In genomic region chr10:28898351-28898750, GRCm38 (mm10) we compare ENCODE assay signal across 14 mouse cellular contexts.
DNase-seq lines count a peak whose midpoint lies in the region; ATAC-seq and TF ChIP-seq lines count a peak whose summit lies in the region.
"Had no signal": no experiment of that assay in that cellular context is flagged by ENCODE, and none has a peak within 500 bp of the region (broad histone marks: within the 10 kb centered on the region; RNA-seq: fewer than 3 reads in every experiment).

No protein-coding gene starts in this region.

- WGBS in limb, embryonic 14.5 days = 59% methylated on average over 1 of the region's 1 CpGs
- WGBS in limb, embryonic 10.5 days = 76% methylated on average over 1 of the region's 1 CpGs

- no peaks in the 10 kb centered on the region for H3K4me1 ChIP-seq in limb, embryonic 14.5 days (ENCODE audit: control insufficient read depth, insufficient read depth, low read length)
- H3K4me1 ChIP-seq in limb, embryonic 10.5 days = no peaks in the 10 kb centered on the region

- no peak overlapping the region for H3K4me2 ChIP-seq in limb, embryonic 14.5 days (replicated peaks; ENCODE audit: low read depth, low read length, severe bottlenecking)

- H3K27ac ChIP-seq in limb, embryonic 14.5 days (replicated peaks; ENCODE audit: low read depth, low read length) = no peak overlapping the region
- no peak overlapping the region for H3K27ac ChIP-seq in limb, embryonic 10.5 days
- H3K27ac ChIP-seq: liver, embryonic 14.5 days had no signal

- no peaks in the 10 kb centered on the region for H3K36me3 ChIP-seq in limb, embryonic 14.5 days (ENCODE audit: control insufficient read depth, insufficient read depth, low read length)
- H3K36me3 ChIP-seq in limb, embryonic 10.5 days = no peaks in the 10 kb centered on the region

- in situ Hi-C loops in Patski (cut with MboI; ENCODE audit: low pct_unique_long_range_greater_than_20kb) = no loop called here

- TF ChIP-seq CTCF in Patski (IDR thresholded peaks at IDR 0.05) = peak; percentile 27

- H3K9me3 ChIP-seq in limb, embryonic 14.5 days (ENCODE audit: control insufficient read depth, low read length) = no peaks in the 10 kb centered on the region
- H3K9me3 ChIP-seq in limb, embryonic 10.5 days (replicated peaks) = no peaks in the 10 kb centered on the region

- H3K27me3 ChIP-seq in limb, embryonic 14.5 days (ENCODE audit: control insufficient read depth, insufficient read depth, low read length) = no peaks in the 10 kb centered on the region
- no peaks in the 10 kb centered on the region for H3K27me3 ChIP-seq in limb, embryonic 10.5 days (ENCODE audit: low read depth, poor library complexity, severe bottlenecking)
- peaks cover 6% of the 10 kb centered on the region for H3K27me3 ChIP-seq in Patski

- H3K4me3 ChIP-seq in limb, embryonic 14.5 days (replicated peaks; ENCODE audit: low read length) = no peak overlapping the region
- no peak overlapping the region for H3K4me3 ChIP-seq in limb, embryonic 10.5 days

- H3K9ac ChIP-seq in limb, embryonic 14.5 days (ENCODE audit: low read depth, low read length, severe bottlenecking) = no peak overlapping the region
- H3K9ac ChIP-seq: liver, embryonic 14.5 days had no signal

- POLR2A ChIA-PET in Patski (lab: Charles Lee) = no interaction called here

- DNase-seq in frontal cortex, postnatal 14 days (ENCODE audit: low spot score in 2 of 2) = no peak
- peak; percentile 20 for DNase-seq in limb, embryonic 14.5 days (ENCODE audit: low spot score)
- no peak for DNase-seq in limb, embryonic 10.5 days (ENCODE audit: low spot score)
- DNase-seq in Patski (ENCODE audit: low read depth, low spot score) = no peak
- DNase-seq in retina, embryonic 14.5 days (ENCODE audit: low spot score) = peak; percentile 18
- DNase-seq in Muller cell, postnatal 12 days (ENCODE audit: inconsistent ontology term) = no peak
- no peak for DNase-seq in right cerebral cortex, adult 2 months (ENCODE audit: low spot score in 2 of 2)
- DNase-seq: cerebellum, adult 8-10 months; heart, postnatal 4 days; kidney, adult 18-20 months; right cerebral cortex, postnatal 4 days; thymus, postnatal 14 days had no signal

- ATAC-seq in frontal cortex, adult (ENCODE audit: low TSS enrichment) = peak; percentile 74
- no peak for ATAC-seq in limb, embryonic 14.5 days (ENCODE audit: low FRiP score, low read depth)
- no peak for ATAC-seq in Patski

- no peak for TF ChIP-seq POLR2A in limb, embryonic 14.5 days (IDR thresholded peaks at IDR 0.05; ENCODE audit: borderline replicate concordance, extremely low read depth, insufficient read depth, insufficient read length)

- CTCF ChIA-PET in Patski (lab: Charles Lee) = interaction anchor here (0.7 to 1.0 kb wide), 2 partner anchors 55 to 57 kb away, joined by 3 to 4 read pairs; no protein-coding TSS in a partner anchor

Comparison
In these comparisons a context has a peak if more than half of its experiments do, and no peak if none do; other contexts are left out.
1. DNase-seq: peak in limb, embryonic 14.5 days (single experiment) and retina, embryonic 14.5 days (single experiment); none in frontal cortex, postnatal 14 days (0 of 2), limb, embryonic 10.5 days (single experiment), Patski (single experiment), Muller cell, postnatal 12 days (single experiment) and right cerebral cortex, adult 2 months (0 of 2).